Mouse (Mus musculus) heart, adult 9 months (tissue): ENCODE data around the gene Gpr146.

Experiments used
- DNase-seq, 2 experiments: peaks; one replicate each; pipeline ENCODE4 v3.0.0; 2022; ENCODE audit warnings: low spot score in 2 of 2

The Gpr146 gene

GRCm38 (mm10) chr5:139355235-139355772 lies 22.2 kb upstream of the Gpr146 start:
- DNase-seq = peak; percentile 48 to 68

- no peak for DNase-seq
Measured at GRCm38 (mm10) chr5:139358653-139359052, 18.8 kb upstream of the Gpr146 start.

GRCm38 (mm10) chr5:139359244-139359643 lies 18.3 kb upstream of the Gpr146 start:
- DNase-seq = no peak

GRCm38 (mm10) chr5:139363858-139364257 lies 13.6 kb upstream of the Gpr146 start:
- no peak for DNase-seq

- peak; percentile 85 to 90 for DNase-seq
Measured at GRCm38 (mm10) chr5:139364260-139364910, 13.1 kb upstream of the Gpr146 start.

GRCm38 (mm10) chr5:139364911-139365571 lies 12.5 kb upstream of the Gpr146 start:
- DNase-seq = no peak

- DNase-seq = peak in 1 of 2 experiments; percentile 68
Measured at GRCm38 (mm10) chr5:139365827-139366226, 11.7 kb upstream of the Gpr146 start.

- DNase-seq = no peak
Measured at GRCm38 (mm10) chr5:139366484-139366883, 11.0 kb upstream of the Gpr146 start.

- DNase-seq = no peak
Measured at GRCm38 (mm10) chr5:139367884-139368458, 9.5 kb upstream of the Gpr146 start.

GRCm38 (mm10) chr5:139368638-139369320 lies 8.7 kb upstream of the Gpr146 start:
- no peak for DNase-seq

GRCm38 (mm10) chr5:139370336-139370735 lies 7.2 kb upstream of the Gpr146 start:
- DNase-seq = no peak

- DNase-seq = no peak
Measured at GRCm38 (mm10) chr5:139371118-139371517, 6.4 kb upstream of the Gpr146 start.

GRCm38 (mm10) chr5:139371631-139372401 lies 5.7 kb upstream of the Gpr146 start:
- peak; percentile 94 to 95 for DNase-seq

- DNase-seq = no peak
Measured at GRCm38 (mm10) chr5:139373126-139373525, 4.4 kb upstream of the Gpr146 start.

- no peak for DNase-seq
Measured at GRCm38 (mm10) chr5:139373889-139374444, 3.5 kb upstream of the Gpr146 start.

GRCm38 (mm10) chr5:139374841-139375240 lies 2.7 kb upstream of the Gpr146 start:
- DNase-seq = no peak

- no peak for DNase-seq
Measured at GRCm38 (mm10) chr5:139378271-139378556, 717 bp downstream of the Gpr146 start.

GRCm38 (mm10) chr5:139378986-139379629 lies 1.6 kb downstream of the Gpr146 start:
- peak; percentile 85 to 89 for DNase-seq

- DNase-seq = no peak
Measured at GRCm38 (mm10) chr5:139379771-139380384, 2.4 kb downstream of the Gpr146 start.
